Mouse (Mus musculus) layer of hippocampus, adult 6 months (tissue): ENCODE results near the gene Tjap1. TPM values are rescaled to one million over a fixed set of nuclear protein-coding genes. Genes with fewer than 3 reads are reported as not detected.

ENCODE experiments used
- long read RNA-seq, 2 experiments: library from polyadenylated mRNA; unstranded; transcript quantifications; one replicate each; pipeline ENCODE4 v2.0.0; 2019 to 2020
- microRNA-seq: library from miRNA; unstranded; fragments of <30 nt; microRNA quantifications from one replicate; pipeline ENCODE4 v1.2.0, GENCODE M21; 2020
- polyA plus RNA-seq: library from polyadenylated mRNA; unstranded; fragments of <200 nt; fragmentation: Nextera tagmentation; gene quantifications from 2 replicates; pipeline ENCODE4 v1.2.3, GENCODE M21; 2021

Tjap1 gene
- polyA plus RNA-seq, result 10.8 and 16.4 TPM in 2 replicates
- long read RNA-seq, experiment 1, partial matches to known transcripts, result 0 of 11 reads
- long read RNA-seq, experiment 1, other reads (novel, unspliced or antisense), result 10 of 11 reads
- long read RNA-seq, experiment 2, partial matches to known transcripts, result 6 of 61 reads
- long read RNA-seq, experiment 2, other reads (novel, unspliced or antisense), result 50 of 61 reads

DNA sequence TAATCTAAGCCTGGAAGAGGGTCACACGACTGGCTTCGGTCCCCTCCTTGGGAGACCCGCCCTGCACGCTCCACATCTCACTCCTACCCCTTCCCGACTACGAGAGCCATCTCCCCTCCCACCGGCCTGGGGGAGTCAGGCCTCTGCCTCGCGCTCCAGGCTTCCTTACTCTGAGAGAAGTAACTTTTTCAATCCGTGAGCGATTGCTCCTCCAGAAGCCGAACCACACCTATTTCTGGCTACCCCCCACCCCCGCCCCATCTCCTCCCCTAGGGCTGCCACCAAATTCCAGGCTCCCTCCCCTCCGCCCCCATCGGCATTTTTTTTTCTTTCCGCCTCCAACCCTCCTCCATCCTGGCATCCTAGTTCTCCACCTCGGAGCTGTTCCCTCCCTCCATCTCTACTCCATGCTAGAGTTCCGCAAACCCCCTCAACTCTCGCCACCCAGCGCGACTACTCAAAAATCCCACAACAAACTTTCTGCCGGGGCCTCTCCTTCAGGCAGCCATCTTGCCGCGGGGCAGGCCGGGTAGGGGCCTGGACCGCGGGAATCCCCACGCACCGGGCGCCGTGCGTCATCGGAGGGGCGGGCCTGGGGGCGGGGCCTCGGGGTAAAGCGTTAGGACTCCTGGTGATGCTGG, at the start of gene Tjap1:
Gene Tjap1, minus strand, starts transcription at position 544 of the 641 bp plus-strand sequence.

DNA sequence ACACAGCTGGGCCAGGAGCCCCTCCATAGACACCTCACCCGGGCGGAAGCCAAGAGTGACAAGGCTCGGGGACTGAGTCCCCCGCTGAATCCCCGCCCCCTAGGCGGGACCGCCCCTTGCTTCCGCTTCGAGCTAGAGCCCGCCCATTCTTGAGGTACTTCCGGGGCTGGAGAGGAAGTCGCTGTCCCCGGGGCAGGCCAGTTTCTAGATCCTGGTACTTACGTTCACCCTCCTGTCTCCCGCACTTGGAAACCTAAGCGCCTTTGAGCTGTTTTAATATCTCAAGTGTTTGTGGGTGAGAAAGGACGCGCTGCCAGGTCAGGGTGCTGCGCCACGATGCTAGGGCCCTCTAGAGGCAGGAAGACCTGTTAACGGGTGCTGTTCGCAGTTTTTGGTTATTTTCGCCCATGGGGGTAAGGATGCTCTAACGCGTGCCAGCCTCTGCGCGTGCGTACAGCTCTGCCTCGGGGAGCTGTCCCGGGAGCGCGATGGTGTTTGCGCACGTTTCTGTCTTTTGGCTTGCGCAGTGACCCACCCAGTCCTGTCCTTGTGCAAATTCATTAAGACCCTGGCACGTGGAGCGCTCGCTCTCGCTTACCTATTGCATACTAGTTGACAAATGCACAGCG, 45.2 kb upstream of the Tjap1 start, which contains the start of gene Abcc10:
Gene Abcc10, minus strand, starts transcription at position 447 of the 629 bp plus-strand sequence.

DNA sequence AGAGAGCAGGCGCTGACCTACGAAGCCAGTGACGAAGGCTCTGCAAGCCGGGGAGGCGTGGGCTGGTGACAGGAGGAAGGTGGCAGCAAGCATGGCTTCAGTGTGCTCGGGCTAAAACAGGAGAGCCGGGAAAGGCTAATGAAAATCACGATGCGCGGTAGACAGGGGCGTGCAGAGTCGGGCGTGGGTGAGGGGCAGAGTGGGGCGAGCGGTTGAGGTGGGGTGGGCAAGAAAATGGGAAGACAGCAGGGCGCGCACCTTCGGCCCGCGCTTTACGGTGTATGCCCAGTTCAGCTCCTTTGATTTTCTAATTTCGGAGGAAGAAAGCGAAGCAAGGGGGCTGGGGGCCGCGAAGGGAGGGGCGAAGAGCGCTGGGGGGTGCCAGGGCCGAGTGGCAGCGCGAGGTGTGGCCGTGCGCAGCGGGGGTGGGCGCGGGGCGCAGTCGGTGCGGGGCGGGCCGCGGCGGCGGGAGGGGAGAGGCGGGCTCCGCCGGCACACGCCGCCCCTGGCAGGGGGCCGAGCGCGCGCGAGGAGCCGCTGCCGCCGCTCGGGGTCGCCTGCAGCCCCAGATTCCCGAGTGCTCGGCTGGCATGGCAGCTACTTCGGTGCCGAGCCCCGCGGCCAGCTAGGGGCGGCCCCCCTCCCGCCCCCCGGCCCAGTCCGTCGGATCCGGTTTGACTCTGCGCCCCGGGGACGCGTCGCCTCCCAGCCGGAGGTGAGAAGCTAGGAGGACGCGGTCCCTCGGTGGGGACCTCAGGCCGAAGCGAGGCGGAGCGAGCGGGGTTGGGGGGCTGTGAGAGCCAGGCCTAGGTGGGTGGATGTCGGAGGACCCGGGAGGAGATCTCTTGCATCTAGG, 14.8 kb upstream of the Tjap1 start, which contains the start of gene Dlk2:
Gene Dlk2, plus strand, starts transcription at position 58 of the 856 bp plus-strand sequence.

DNA sequence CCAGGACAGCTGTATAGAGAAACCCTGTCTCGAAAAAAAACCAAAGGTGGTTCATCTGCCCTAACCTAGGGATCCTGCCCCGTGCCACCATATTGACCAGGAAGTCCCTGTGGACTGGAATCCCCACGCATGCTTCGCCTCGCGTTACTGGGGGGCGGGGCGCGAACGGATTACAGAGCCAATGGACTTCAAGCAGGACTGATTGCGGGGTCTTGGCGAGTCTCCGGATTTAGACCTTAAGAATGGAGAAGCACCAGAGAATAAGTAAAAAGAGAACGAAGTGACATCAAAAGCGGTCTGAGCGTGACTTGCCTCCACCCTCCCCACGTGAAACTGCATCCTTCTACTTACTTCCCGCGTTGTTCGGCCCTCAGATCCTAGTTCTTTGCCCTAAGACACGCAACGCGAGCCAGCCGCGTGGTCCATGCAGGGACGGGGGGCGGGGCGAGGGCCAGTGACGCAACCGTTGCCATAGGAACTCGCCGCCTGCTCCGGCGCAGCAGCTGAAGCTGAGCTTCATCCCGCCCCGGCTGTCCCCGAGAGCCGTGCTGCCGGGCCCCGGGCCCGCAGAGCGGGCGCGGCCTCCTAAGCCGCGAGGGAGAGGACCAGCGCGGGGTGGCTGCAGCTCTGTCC, 29.3 kb downstream of the Tjap1 start, which contains the start of gene Lrrc73:
Gene Lrrc73, plus strand, starts transcription at position 80 of the 633 bp plus-strand sequence.

DNA sequence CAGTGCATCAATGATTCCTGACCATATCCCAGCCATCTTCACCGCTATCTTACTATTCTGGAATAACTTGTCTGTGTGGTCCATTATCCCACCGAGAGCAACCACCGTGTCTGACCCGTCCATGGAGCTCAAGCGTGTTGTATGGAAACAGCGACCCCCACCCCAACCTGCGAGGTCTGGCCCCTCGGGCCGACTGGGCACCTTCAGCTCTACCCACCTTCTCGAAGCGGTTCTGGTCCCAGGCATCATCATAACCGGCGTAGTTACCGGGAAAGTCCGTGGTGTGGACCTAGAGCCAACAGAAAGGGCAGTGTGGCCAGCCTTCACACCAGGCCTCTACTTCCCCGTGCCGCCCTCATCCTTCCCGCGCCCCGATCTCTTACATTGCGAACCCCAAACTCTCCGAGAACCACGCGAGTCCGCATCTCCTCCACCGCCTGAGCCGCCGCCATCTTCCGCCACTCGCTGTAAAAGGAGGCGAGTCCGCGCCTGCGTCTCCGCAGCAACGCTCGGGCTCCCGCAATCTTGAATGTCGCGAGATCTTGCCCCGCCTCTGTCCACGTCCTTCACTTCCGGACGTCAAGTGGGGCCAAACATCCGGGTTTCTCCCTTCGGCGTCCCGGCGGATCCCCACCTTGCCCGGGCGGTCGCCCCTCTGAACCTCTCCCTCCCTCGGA, 35.2 kb downstream of the Tjap1 start, which contains the start of the genes Polr1c and Yipf3:
Gene Polr1c, minus strand, starts transcription at position 543 of the 677 bp plus-strand sequence.
Gene Yipf3, plus strand, starts transcription at position 569 of the 677 bp plus-strand sequence.

Small RNAs within 50 kb of the gene (microRNA-seq; reads per million reads assigned to microRNA genes)
- gene Mir693, result not detected

Other genes with a start within 250 kb of the Tjap1 start
- gene Mrps18a, start 172.0 kb downstream of the Tjap1 start, polyA plus RNA-seq, result 198 and 201 TPM in 2 replicates
- gene Rsph9, start 138.8 kb downstream of the Tjap1 start, polyA plus RNA-seq, result 94.1 and 109 TPM in 2 replicates
- 15.0 and 15.3 TPM in 2 replicates for gene Mad2l1bp, start 129.5 kb downstream of the Tjap1 start, polyA plus RNA-seq
- gene Gtpbp2, start 122.0 kb downstream of the Tjap1 start, polyA plus RNA-seq, result 5.0 and 6.7 TPM in 2 replicates
- gene Polh, start 80.4 kb downstream of the Tjap1 start, polyA plus RNA-seq, result 2.2 and 3.6 TPM in 2 replicates
- gene Xpo5, start 80.2 kb downstream of the Tjap1 start, polyA plus RNA-seq, result 8.4 and 8.7 TPM in 2 replicates
- 36.0 and 40.2 TPM in 2 replicates for gene Polr1c, start 35.0 kb downstream of the Tjap1 start, polyA plus RNA-seq
- gene Yipf3, start 34.9 kb downstream of the Tjap1 start, polyA plus RNA-seq, result 178 and 188 TPM in 2 replicates
- gene Lrrc73, start 29.5 kb downstream of the Tjap1 start, polyA plus RNA-seq, result 10.2 and 12.3 TPM in 2 replicates
- gene Dlk2, start 14.4 kb upstream of the Tjap1 start, polyA plus RNA-seq, result 5.4 and 8.6 TPM in 2 replicates
- gene Abcc10, start 45.3 kb upstream of the Tjap1 start, polyA plus RNA-seq, result 2.7 and 3.1 TPM in 2 replicates
- gene Zfp318, start 100.7 kb upstream of the Tjap1 start, polyA plus RNA-seq, result 2.5 and 3.3 TPM in 2 replicates
- 0.18 TPM in 1 of 2 replicates, not detected in the other for gene Crip3, start 145.9 kb upstream of the Tjap1 start, polyA plus RNA-seq
- 0.26 TPM in 1 of 2 replicates, not detected in the other for gene Slc22a7, start 155.4 kb upstream of the Tjap1 start, polyA plus RNA-seq
- gene Ttbk1, start 204.6 kb upstream of the Tjap1 start, polyA plus RNA-seq, result 4.3 and 5.1 TPM in 2 replicates
- 11.5 and 12.2 TPM in 2 replicates for gene Dnph1, start 213.7 kb upstream of the Tjap1 start, polyA plus RNA-seq